Mouse (Mus musculus) macrophage (primary cell): Measurements from ENCODE around the gene Iffo1. TPM values are rescaled to one million over a fixed set of nuclear protein-coding genes. Genes with fewer than 3 reads are reported as not detected.

ENCODE experiments used
- polyA plus RNA-seq: library from polyadenylated mRNA; stranded (reverse); fragments of 250-400 nt; gene quantifications from 3 replicates; pipeline ENCODE4 v1.2.4, GENCODE M21; 2018; ENCODE audit warnings: inconsistent platforms

The Iffo1 gene
- polyA plus RNA-seq, 1 experiment from 2014 or later: 18.2 TPM

Other genes with a start within 250 kb of the Iffo1 start
- 1.5 to 1.8 TPM (median 1.5 TPM) in 3 replicates for gene Lag3, start 233.5 kb upstream of the Iffo1 start, polyA plus RNA-seq
- 540 to 1,227 TPM (median 1,212 TPM) in 3 replicates for gene Ptms, start 225.1 kb upstream of the Iffo1 start, polyA plus RNA-seq
- gene Mlf2, start 213.9 kb upstream of the Iffo1 start, polyA plus RNA-seq: 179 to 203 TPM (median 199 TPM) in 3 replicates
- 42.8 to 68.7 TPM (median 51.4 TPM) in 3 replicates for gene Cops7a, start 179.7 kb upstream of the Iffo1 start, polyA plus RNA-seq
- gene Pianp, start 148.5 kb upstream of the Iffo1 start, polyA plus RNA-seq: 10.8 to 32.4 TPM (median 17.5 TPM) in 3 replicates
- gene Zfp384, start 136.1 kb upstream of the Iffo1 start, polyA plus RNA-seq: 35.4 to 57.8 TPM (median 41.9 TPM) in 3 replicates
- gene Ing4, start 105.5 kb upstream of the Iffo1 start, polyA plus RNA-seq: 40.7 to 67.3 TPM (median 57.5 TPM) in 3 replicates
- 1.4 to 5.9 TPM (median 3.2 TPM) in 3 replicates for gene Acrbp, start 95.6 kb upstream of the Iffo1 start, polyA plus RNA-seq
- 10.0 to 28.0 TPM (median 23.5 TPM) in 3 replicates for gene Lpar5, start 77.3 kb upstream of the Iffo1 start, polyA plus RNA-seq
- gene Chd4, start 49.3 kb upstream of the Iffo1 start, polyA plus RNA-seq: 102 to 280 TPM (median 126 TPM) in 3 replicates
- 15.3 to 47.0 TPM (median 23.8 TPM) in 3 replicates for gene Nop2, start 13.3 kb upstream of the Iffo1 start, polyA plus RNA-seq
- 1,249 to 2,484 TPM (median 2,323 TPM) in 3 replicates for gene Gapdh, start 21.2 kb downstream of the Iffo1 start, polyA plus RNA-seq
- 6.0 to 12.7 TPM (median 10.3 TPM) in 3 replicates for gene Ncapd2, start 46.5 kb downstream of the Iffo1 start, polyA plus RNA-seq
- gene Mrpl51, start 46.6 kb downstream of the Iffo1 start, polyA plus RNA-seq: 32.5 to 47.9 TPM (median 40.8 TPM) in 3 replicates
- 4.9 to 8.4 TPM (median 6.3 TPM) in 3 replicates for gene Vamp1, start 70.3 kb downstream of the Iffo1 start, polyA plus RNA-seq
- gene Tapbpl, start 86.6 kb downstream of the Iffo1 start, polyA plus RNA-seq: 11.1 to 31.4 TPM (median 11.5 TPM) in 3 replicates
- not detected in 3 replicates for gene Cd27, start 91.8 kb downstream of the Iffo1 start, polyA plus RNA-seq
- not detected in 3 replicates for gene Tuba3a, start 140.8 kb downstream of the Iffo1 start, polyA plus RNA-seq
- 54.9 to 70.4 TPM (median 60.9 TPM) in 3 replicates for gene Ltbr, start 168.6 kb downstream of the Iffo1 start, polyA plus RNA-seq
- 0.93 to 1.8 TPM (median 1.3 TPM) in 3 replicates for gene Scnn1a, start 175.4 kb downstream of the Iffo1 start, polyA plus RNA-seq
- gene Tnfrsf1a, start 204.1 kb downstream of the Iffo1 start, polyA plus RNA-seq: 140 to 157 TPM (median 155 TPM) in 3 replicates
- gene Plekhg6, start 235.6 kb downstream of the Iffo1 start, polyA plus RNA-seq: not detected in 3 replicates